Mouse (Mus musculus): ENCODE data around the gene Gabra5. TPM values are rescaled to one million over a fixed set of nuclear protein-coding genes. Genes with fewer than 3 reads are reported as not detected.

The Gabra5 gene
- polyA plus RNA-seq, 1 experiment from 2014 or later: 61.4 TPM

DNA sequence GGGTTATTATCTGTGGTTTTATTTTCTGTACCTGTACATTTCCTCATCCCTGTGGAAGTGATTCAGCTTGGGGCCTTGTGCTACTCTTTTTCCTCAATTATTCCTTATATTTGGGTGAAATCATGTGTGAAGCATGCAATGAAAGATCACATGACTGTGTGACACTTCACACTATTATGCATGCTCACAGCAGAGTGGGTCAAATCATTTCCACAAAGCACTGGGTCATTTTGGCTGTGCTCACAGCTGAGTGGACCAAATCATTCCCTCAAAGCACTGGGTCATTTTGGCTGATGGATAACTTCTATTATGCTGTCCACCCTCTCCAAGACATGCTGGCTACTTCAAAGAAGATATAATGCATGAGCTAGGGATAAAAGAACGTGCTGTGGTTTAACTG, 97.0 kb downstream of the Gabra5 start:
- H3K36me3 ChIP-seq (ENCODE audit: control insufficient read depth, insufficient read depth, low read length): no peaks in the 10 kb centered on the region
- ATAC-seq (ENCODE audit: low read depth): no peak

DNA sequence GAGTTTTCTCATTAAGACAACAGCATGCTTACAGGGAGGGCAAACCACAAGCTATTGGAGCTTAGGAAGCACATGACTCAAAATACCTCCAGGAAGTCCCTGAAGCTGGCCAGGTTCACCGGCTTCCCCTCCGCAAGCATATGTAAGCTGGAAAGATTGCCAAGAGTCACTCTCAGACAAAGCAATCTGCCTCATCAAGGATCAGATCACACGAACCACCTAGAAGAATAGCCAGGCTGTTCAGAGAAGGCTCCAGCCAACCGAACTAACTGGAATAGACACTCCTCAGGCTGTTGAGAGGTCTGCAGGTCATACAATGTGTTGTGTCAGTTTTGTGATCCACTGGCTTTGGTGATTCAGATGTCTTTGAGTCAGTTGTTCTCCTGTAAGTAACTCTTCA, 98.7 kb downstream of the Gabra5 start:
- Histone ChIP-seq H3K9ac (replicated peaks; ENCODE audit: low read depth, low read length) (no peak overlapping the region), H3K27me3 (ENCODE audit: control insufficient read depth, insufficient read depth, low read length) (no peaks in the 10 kb centered on the region), H3K4me1 (ENCODE audit: control insufficient read depth, insufficient read depth, low read length) (no peaks in the 10 kb centered on the region), H3K36me3 (ENCODE audit: control insufficient read depth, insufficient read depth, low read length) (no peaks in the 10 kb centered on the region), H3K4me3 (ENCODE audit: low read depth, low read length) (no peak overlapping the region), H3K9me3 (ENCODE audit: control insufficient read depth, low read length) (no peaks in the 10 kb centered on the region), H3K27ac (ENCODE audit: low read depth, low read length) (no peak overlapping the region), H3K4me2 (ENCODE audit: low read depth, low read length) (no peak overlapping the region)
- no peak for ATAC-seq (ENCODE audit: low read depth)
- 78% methylated on average over 4 of the region's 4 CpGs for WGBS

More for the DNA sequence above, 97.0 kb downstream of the Gabra5 start:
- H3K4me2 ChIP-seq (ENCODE audit: low read depth, low read length): no peak overlapping the region
- H3K9me3 ChIP-seq (ENCODE audit: control insufficient read depth, low read length): no peaks in the 10 kb centered on the region
- no peak overlapping the region for H3K9ac ChIP-seq (replicated peaks; ENCODE audit: low read depth, low read length)
- no peaks in the 10 kb centered on the region for H3K4me1 ChIP-seq (ENCODE audit: control insufficient read depth, insufficient read depth, low read length)
- no peak overlapping the region for H3K27ac ChIP-seq (ENCODE audit: low read depth, low read length)
- 17% methylated on average over 1 of the region's 1 CpGs for WGBS
- H3K4me3 ChIP-seq (ENCODE audit: low read depth, low read length): no peak overlapping the region
- H3K27me3 ChIP-seq (ENCODE audit: control insufficient read depth, insufficient read depth, low read length): no peaks in the 10 kb centered on the region

DNA sequence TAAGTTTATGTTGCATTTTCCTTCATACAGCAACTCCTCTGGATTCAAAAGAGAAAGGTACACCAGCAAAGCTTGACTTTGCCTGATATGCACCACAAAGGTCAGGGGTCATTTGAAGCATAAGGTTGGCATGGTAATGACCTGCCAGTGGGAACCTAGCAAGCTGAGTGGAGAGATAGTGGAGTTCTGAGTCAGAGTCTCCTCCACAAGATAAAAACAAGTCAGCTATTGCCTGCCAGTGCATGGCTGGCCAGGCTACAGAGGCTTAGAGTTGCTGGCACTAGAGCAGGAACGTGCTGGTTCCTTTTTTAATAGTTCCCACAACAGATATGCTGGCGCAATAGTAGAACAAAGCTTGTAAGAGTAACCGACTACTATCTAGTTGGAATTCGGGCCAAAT, 116.3 kb downstream of the Gabra5 start:
- ATAC-seq (ENCODE audit: low read depth): no peak
- 87% methylated on average over 4 of the region's 4 CpGs for WGBS

GRCm38 (mm10) chr7:57390046-57390445, 119.8 kb downstream of the Gabra5 start:
- no peaks in the 10 kb centered on the region for H3K27me3 ChIP-seq (ENCODE audit: control insufficient read depth, insufficient read depth, low read length)
- WGBS: 54% methylated on average over 4 of the region's 4 CpGs
- no peak overlapping the region for H3K9ac ChIP-seq (replicated peaks; ENCODE audit: low read depth, low read length)
- H3K36me3 ChIP-seq (ENCODE audit: control insufficient read depth, insufficient read depth, low read length): no peaks in the 10 kb centered on the region
- no peak overlapping the region for H3K4me2 ChIP-seq (ENCODE audit: low read depth, low read length)
- no peak overlapping the region for H3K4me3 ChIP-seq (ENCODE audit: low read depth, low read length)
- no peak for ATAC-seq (ENCODE audit: low read depth)
- no peak overlapping the region for H3K27ac ChIP-seq (ENCODE audit: low read depth, low read length)
- H3K9me3 ChIP-seq (ENCODE audit: control insufficient read depth, low read length): no peaks in the 10 kb centered on the region
- no peaks in the 10 kb centered on the region for H3K4me1 ChIP-seq (ENCODE audit: control insufficient read depth, insufficient read depth, low read length)

More for the DNA sequence above, 116.3 kb downstream of the Gabra5 start:
- H3K9me3 ChIP-seq (ENCODE audit: control insufficient read depth, low read length): no peaks in the 10 kb centered on the region
- H3K4me3 ChIP-seq (ENCODE audit: low read depth, low read length): no peak overlapping the region
- no peaks in the 10 kb centered on the region for H3K27me3 ChIP-seq (ENCODE audit: control insufficient read depth, insufficient read depth, low read length)
- H3K4me2 ChIP-seq (ENCODE audit: low read depth, low read length): no peak overlapping the region
- H3K9ac ChIP-seq (replicated peaks; ENCODE audit: low read depth, low read length): no peak overlapping the region
- no peak overlapping the region for H3K27ac ChIP-seq (ENCODE audit: low read depth, low read length)
- H3K4me1 ChIP-seq (ENCODE audit: control insufficient read depth, insufficient read depth, low read length): no peaks in the 10 kb centered on the region
- no peaks in the 10 kb centered on the region for H3K36me3 ChIP-seq (ENCODE audit: control insufficient read depth, insufficient read depth, low read length)

DNA sequence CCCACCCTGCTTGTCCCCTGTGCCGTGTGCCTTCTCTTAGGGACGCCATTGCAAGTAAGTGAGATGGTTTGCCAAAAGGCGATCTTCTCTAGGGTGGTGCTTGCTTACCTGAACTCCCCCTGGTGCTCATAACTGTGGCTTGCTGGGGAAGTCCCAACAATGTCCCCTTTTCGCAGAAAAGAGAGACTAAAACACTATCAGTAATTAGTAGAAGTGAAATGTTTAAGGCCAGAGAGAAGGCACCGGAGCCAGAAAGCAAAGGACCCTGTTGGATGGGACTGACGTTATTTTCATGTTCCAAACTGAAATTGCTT, 122.6 kb downstream of the Gabra5 start:
- H3K36me3 ChIP-seq (ENCODE audit: control insufficient read depth, insufficient read depth, low read length): no peaks in the 10 kb centered on the region
- H3K9me3 ChIP-seq (ENCODE audit: control insufficient read depth, low read length): no peaks in the 10 kb centered on the region
- peak overlapping the region; percentile 65; the same call in 1 of the 2 replicates for H3K9ac ChIP-seq (replicated peaks; ENCODE audit: low read depth, low read length)
- 22% methylated on average over 6 of the region's 6 CpGs for WGBS
- H3K4me1 ChIP-seq (ENCODE audit: control insufficient read depth, insufficient read depth, low read length): no peaks in the 10 kb centered on the region
- peak overlapping the region; percentile 80 for H3K4me2 ChIP-seq (ENCODE audit: low read depth, low read length)
- ATAC-seq (ENCODE audit: low read depth): no peak
- H3K27me3 ChIP-seq (ENCODE audit: control insufficient read depth, insufficient read depth, low read length): no peaks in the 10 kb centered on the region
- no peak overlapping the region for H3K27ac ChIP-seq (ENCODE audit: low read depth, low read length)
- peak overlapping the region; percentile 56 for H3K4me3 ChIP-seq (ENCODE audit: low read depth, low read length)

- under 1% methylated on average over 48 of the region's 71 CpGs for WGBS
- peak within 1 kb of the TSS; percentile 56 for H3K4me3 ChIP-seq (ENCODE audit: low read depth, low read length)
- H3K27me3 ChIP-seq (ENCODE audit: control insufficient read depth, insufficient read depth, low read length): no peaks in the 10 kb centered on the region
These were observed 123.1 kb downstream of the Gabra5 start, which contains the start of gene Gabrg3 for GRCm38 (mm10) chr7:57386517-57387340. Gene Gabrg3 (minus strand): TSS chr7:57387188.

GRCm38 (mm10) chr7:57384112-57384511, 125.7 kb downstream of the Gabra5 start:
- H3K36me3 ChIP-seq (ENCODE audit: control insufficient read depth, insufficient read depth, low read length): no peaks in the 10 kb centered on the region
- no peak overlapping the region for H3K4me2 ChIP-seq (ENCODE audit: low read depth, low read length)
- peak; percentile 72; the same call in 1 of the 2 replicates for ATAC-seq (ENCODE audit: low read depth)
- H3K4me1 ChIP-seq (ENCODE audit: control insufficient read depth, insufficient read depth, low read length): no peaks in the 10 kb centered on the region
- WGBS: 30% methylated on average over 4 of the region's 4 CpGs
- H3K4me3 ChIP-seq (ENCODE audit: low read depth, low read length): no peak overlapping the region
- H3K9me3 ChIP-seq (ENCODE audit: control insufficient read depth, low read length): no peaks in the 10 kb centered on the region
- no peak overlapping the region for H3K27ac ChIP-seq (ENCODE audit: low read depth, low read length)
- no peak overlapping the region for H3K9ac ChIP-seq (replicated peaks; ENCODE audit: low read depth, low read length)
- no peaks in the 10 kb centered on the region for H3K27me3 ChIP-seq (ENCODE audit: control insufficient read depth, insufficient read depth, low read length)

More at GRCm38 (mm10) chr7:57386517-57387340, 123.1 kb downstream of the Gabra5 start, which contains the start of gene Gabrg3:
- ATAC-seq (ENCODE audit: low read depth): peak; percentile 90
- H3K9me3 ChIP-seq (ENCODE audit: control insufficient read depth, low read length): no peaks in the 10 kb centered on the region
- H3K4me1 ChIP-seq (ENCODE audit: control insufficient read depth, insufficient read depth, low read length): no peaks in the 10 kb centered on the region
- peak within 1 kb of the TSS; percentile 65 for H3K9ac ChIP-seq (replicated peaks; ENCODE audit: low read depth, low read length)
- peak within 1 kb of the TSS; percentile 80 for H3K4me2 ChIP-seq (ENCODE audit: low read depth, low read length)
- H3K36me3 ChIP-seq (ENCODE audit: control insufficient read depth, insufficient read depth, low read length): no peaks in the 10 kb centered on the region
- H3K27ac ChIP-seq (ENCODE audit: low read depth, low read length): no peak within 1 kb of the TSS

DNA sequence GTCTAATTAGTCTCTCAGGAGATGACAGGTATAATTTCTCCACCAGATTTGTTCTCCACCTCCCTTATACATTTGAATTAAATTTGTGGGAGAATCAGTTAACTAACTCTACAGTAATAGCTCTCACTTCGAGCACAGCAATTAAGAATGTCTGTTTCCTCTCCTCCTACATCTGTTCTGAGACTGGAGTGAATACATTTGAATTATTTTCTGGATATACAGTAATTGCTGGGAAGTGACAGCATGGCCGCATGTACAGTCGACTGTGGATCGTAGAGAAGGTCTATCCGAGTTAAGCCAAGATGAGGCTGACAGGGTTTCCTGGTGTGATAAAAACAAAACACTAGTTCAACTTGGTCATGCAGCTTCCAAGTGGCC, 143.9 kb downstream of the Gabra5 start:
- WGBS: 81% methylated on average over 5 of the region's 5 CpGs
- Histone ChIP-seq H3K4me2 (ENCODE audit: low read depth, low read length) (no peak overlapping the region), H3K36me3 (ENCODE audit: control insufficient read depth, insufficient read depth, low read length) (no peaks in the 10 kb centered on the region), H3K9ac (replicated peaks; ENCODE audit: low read depth, low read length) (no peak overlapping the region), H3K4me1 (ENCODE audit: control insufficient read depth, insufficient read depth, low read length) (no peaks in the 10 kb centered on the region), H3K27ac (ENCODE audit: low read depth, low read length) (no peak overlapping the region), H3K9me3 (ENCODE audit: control insufficient read depth, low read length) (no peaks in the 10 kb centered on the region), H3K4me3 (ENCODE audit: low read depth, low read length) (no peak overlapping the region), H3K27me3 (ENCODE audit: control insufficient read depth, insufficient read depth, low read length) (no peaks in the 10 kb centered on the region)
- no peak for ATAC-seq (ENCODE audit: low read depth)

- Histone ChIP-seq H3K4me2 (ENCODE audit: low read depth, low read length) (no peak overlapping the region), H3K27me3 (ENCODE audit: control insufficient read depth, insufficient read depth, low read length) (no peaks in the 10 kb centered on the region), H3K4me1 (ENCODE audit: control insufficient read depth, insufficient read depth, low read length) (no peaks in the 10 kb centered on the region), H3K9ac (replicated peaks; ENCODE audit: low read depth, low read length) (no peak overlapping the region), H3K36me3 (ENCODE audit: control insufficient read depth, insufficient read depth, low read length) (no peaks in the 10 kb centered on the region), H3K4me3 (ENCODE audit: low read depth, low read length) (no peak overlapping the region), H3K9me3 (ENCODE audit: control insufficient read depth, low read length) (no peaks in the 10 kb centered on the region), H3K27ac (ENCODE audit: low read depth, low read length) (no peak overlapping the region)
- ATAC-seq (ENCODE audit: low read depth): no peak
- 90% methylated on average over 5 of the region's 5 CpGs for WGBS
These were observed 144.5 kb downstream of the Gabra5 start for GRCm38 (mm10) chr7:57365134-57366012.

Data from neural tube, embryonic 14.5 days (tissue).